Mouse (Mus musculus) lung, adult 2 months (tissue): Measurements from ENCODE around the gene Mettl23. TPM values are rescaled to one million over a fixed set of nuclear protein-coding genes. Genes with fewer than 3 reads are reported as not detected.
A peak's percentile ranks its signal among the peaks of the same experiment; 100 is the strongest.

Experiments used
- DNase-seq: peaks from one replicate; pipeline ENCODE4 v3.0.0; 2022
- H3K4me1 ChIP-seq: fragments of 200-500 bp; 2 replicates; pipeline ENCODE4 v1.6.1; 2011; ENCODE audit warnings: low read length; ENCODE audit not compliant: control insufficient read depth, insufficient read depth
- H3K4me3 ChIP-seq: fragments of 200-500 bp; replicated peaks from 2 replicates; pipeline ENCODE3; 2011; ENCODE audit warnings: low read depth, mild to moderate bottlenecking, control low read depth, low read length; ENCODE audit errors: extremely low read depth
- CTCF ChIP-seq: fragments of 200-500 bp; IDR thresholded peaks from 2 replicates; pipeline ENCODE4 v1.5.1; 2011; ENCODE audit warnings: mild to moderate bottlenecking, low read length, control low read depth; ENCODE audit not compliant: insufficient read depth
- POLR2A ChIP-seq: fragments of 200-500 bp; IDR thresholded peaks from 2 replicates; pipeline ENCODE4 v1.6.1; 2011; ENCODE audit warnings: low read depth, mild to moderate bottlenecking, control low read depth, low read length, borderline replicate concordance; ENCODE audit errors: extremely low read depth
- WGBS: fragments of 180-500 bp; shearing (Covaris S2); methylation state at CpG from one replicate; pipeline ENCODE4 v1.1.7; 2018; 5-methylcytosine and 5-hydroxymethylcytosine counted together
- polyA plus RNA-seq: library from polyadenylated mRNA; depleted of rRNA; stranded (reverse); fragments of >200 nt; gene quantifications from 2 replicates; pipeline ENCODE4 v1.2.3, GENCODE M21; 2012

Mettl23 gene
- polyA plus RNA-seq, 1 experiment = 26.2 TPM

DNA sequence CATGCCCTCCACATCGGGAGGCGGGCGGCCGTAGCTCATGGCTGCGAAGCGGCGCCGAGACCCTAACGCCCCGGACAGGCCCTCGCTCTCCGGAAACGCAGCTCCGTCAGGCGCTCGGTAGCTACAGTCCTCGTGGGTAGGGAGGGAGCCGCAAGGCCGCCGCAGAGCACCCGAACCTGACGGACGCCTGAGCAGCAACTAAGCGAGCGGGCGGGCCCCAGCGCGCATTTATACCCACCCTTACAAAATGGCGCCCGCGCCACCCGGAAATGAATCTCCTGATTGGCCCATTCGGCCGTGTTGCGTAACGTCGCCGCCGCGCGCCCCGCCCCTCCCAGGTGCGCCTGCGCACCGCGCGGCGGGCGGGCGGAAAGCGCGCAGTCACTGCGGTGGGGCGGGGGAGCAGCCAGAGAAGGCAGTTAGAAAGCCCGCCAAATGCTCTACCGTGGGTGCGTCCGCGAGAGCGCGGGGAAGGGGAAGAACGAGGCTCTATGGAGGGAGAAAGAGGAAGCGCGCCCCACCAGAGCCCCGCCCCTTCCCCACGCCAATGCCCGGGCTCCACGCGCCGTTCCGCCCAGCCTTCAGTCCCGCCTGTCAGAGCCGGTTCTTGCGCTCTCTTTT lies 9.9 kb downstream of the Mettl23 start, which contains the start of gene Srsf2:
Gene Srsf2 (minus strand): TSS at position 204 of the 621 bp plus-strand sequence.
- DNase-seq = peak; percentile 97
- TF ChIP-seq CTCF (no peak), POLR2A (peak; percentile 99)
- Histone ChIP-seq H3K4me3 (peak within 1 kb of the TSS; percentile 86), H3K4me1 (peaks cover 7% of the 10 kb centered on the region)
- under 1% methylated on average over 73 of the region's 74 CpGs for WGBS

DNA sequence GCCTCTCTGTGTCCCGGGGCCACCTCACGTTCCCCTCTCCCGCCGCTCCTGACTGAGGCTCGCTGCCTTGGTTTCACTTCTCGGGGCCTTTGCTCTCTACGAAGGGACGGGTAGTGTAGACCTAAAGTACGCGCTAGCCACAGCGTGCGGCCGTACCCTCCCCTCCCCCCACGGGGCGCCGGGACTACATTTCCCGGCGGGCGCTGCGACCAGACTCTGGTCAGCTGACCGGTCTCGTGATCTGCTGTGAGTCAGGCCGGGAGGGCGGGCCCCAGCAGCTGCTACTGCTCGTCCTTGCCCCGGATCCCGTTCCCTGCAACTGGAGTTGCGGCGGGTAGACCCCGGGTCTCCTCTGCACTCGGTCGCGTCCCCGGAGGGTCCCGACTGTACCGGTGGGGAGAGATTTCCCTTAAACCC lies 10.4 kb downstream of the Mettl23 start:
- under 1% methylated on average over 36 of the region's 36 CpGs for WGBS
- peaks cover 7% of the 10 kb centered on the region for H3K4me1 ChIP-seq

DNA sequence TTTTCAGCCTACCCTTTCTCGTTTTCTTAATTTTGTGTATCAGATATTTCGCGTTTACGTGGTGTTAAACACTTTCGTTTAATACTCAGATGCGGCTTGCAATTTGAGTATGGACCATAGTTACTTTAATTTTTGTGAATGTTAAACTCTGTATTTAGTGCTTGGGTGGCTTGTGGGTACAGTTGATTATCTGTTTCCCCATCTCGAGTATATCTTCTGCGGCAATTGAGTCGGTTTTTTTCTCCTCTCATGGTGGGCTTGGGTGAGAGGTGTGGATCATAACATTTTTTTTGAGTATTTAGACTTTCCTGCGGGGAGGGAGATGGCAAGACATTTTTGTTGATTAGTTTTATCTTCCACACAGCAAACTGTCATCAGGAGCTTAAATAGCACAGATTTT lies 11.2 kb downstream of the Mettl23 start:
- Histone ChIP-seq H3K4me3 (peak overlapping the region; percentile 86), H3K4me1 (peaks cover 7% of the 10 kb centered on the region)
- no peak for TF ChIP-seq POLR2A
- 13% methylated on average over 10 of the region's 10 CpGs for WGBS
- no peak for DNase-seq

More for the DNA sequence above, 10.4 kb downstream of the Mettl23 start:
- TF ChIP-seq CTCF = no peak
- peak; percentile 90 for TF ChIP-seq POLR2A
- peak; percentile 99 for DNase-seq
- H3K4me3 ChIP-seq = peak overlapping the region; percentile 86

DNA sequence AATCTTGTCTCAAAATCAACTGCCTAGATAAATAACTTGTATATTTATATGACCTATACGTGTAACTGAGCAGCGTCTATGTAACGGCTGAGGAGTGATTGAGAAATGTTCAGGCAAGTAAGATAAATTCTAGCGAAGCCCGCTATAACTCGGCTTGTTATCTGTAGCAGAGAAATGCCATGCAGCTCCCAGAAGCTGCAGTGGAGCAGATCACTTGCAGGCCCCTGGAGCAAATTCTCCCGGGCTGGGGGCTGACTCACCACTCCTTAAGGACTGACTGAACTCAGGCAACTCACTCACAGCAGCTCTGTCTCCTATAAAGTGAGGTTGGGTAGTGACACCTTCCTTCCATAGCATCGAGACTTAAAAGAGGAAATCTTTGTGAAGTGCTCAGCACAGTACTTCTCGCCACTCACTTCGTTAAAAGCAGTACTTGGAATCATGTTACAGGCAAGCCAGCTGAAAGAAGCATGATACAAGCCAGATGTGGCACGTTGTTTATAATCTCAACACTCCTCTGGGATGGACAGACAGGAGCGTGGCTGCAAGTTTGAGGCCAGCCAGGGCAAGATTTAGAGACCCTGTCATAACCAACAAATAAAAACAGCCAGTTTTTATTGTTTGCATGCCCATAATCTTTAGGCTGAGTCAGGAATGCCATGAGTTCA lies 14.2 kb downstream of the Mettl23 start:
- no peak for TF ChIP-seq POLR2A
- TF ChIP-seq CTCF = no peak
- Histone ChIP-seq H3K4me3 (no peak overlapping the region), H3K4me1 (peaks cover 7% of the 10 kb centered on the region; the same call in 1 of the 2 replicates)
- 65% methylated on average over 12 of the region's 12 CpGs for WGBS
- DNase-seq = no peak

DNA sequence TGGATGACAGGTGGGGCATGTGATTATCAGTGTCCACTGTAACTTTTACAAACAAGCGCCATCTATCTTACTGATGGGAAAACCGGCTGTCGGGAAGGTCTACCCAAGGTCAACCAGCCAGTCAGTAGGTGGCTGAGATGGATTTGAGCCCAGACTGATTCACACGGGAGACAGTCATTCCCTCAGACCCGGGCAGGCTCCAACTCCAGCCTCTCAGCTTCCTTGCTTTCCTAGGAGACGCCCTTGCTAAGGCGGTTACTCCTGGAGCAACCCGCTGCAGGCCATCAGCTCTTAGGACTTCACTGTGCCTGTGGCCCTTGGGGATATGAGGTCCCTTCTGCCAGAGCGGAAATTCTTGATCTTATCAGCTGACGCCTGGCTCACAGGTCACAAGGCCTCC lies 21.4 kb downstream of the Mettl23 start:
- TF ChIP-seq CTCF (no peak), POLR2A (no peak)
- no peak for DNase-seq
- 52% methylated on average over 10 of the region's 10 CpGs for WGBS
- Histone ChIP-seq H3K4me1 (no peaks in the 10 kb centered on the region), H3K4me3 (no peak overlapping the region)

DNA sequence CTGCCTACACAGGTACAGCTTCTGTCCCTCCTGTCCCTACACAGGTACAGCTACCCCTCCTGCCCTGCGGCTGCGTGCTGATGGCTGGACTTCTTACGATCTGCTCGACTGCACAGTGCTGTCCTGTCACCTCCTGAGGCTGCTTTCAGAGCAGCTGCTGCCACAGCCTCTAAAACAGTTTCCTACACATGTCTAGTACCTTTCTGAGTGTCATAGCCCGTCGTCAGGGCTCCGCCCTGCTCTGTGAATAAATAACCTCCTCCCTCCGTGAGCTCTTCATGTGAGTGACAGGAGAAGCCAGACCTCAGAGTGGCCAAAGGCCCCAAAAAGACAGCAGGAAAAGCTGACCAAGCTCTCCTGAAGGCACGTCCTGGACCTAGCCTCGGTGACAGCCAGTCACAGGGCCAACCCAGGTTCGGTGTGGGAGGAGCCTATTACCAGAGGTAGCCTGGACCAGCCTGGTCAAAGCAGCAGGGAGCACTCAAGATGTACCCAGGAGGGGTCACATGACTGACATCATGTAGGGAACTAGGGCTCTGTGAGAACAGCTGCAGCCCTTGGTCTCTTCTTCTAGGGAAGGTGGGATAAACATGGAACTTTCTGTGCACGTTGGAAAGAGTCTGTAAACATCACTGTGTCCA lies 23.0 kb downstream of the Mettl23 start:
- WGBS = 70% methylated on average over 12 of the region's 12 CpGs
- no peak for DNase-seq

DNA sequence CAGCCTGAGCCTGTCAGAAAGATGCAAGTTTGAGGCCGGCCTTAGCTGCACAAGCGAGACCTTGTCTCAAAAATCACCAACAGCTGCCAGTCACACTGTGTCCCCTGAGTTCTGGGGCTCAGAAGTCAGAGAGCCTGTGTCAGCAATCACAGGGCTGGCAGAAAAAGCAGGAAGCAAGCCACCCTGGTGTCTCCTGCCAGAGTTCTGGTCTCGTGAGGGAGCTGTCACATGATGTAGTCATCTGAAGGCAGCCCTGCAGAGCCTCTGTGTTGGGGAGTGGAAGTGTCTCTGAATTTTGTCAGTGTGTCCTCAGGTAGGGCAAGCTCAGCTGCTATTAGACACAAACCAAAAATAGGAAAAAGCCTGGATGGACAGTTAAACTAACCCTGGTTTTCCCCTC lies 25.1 kb downstream of the Mettl23 start:
- 63% methylated on average over 3 of the region's 3 CpGs for WGBS
- TF ChIP-seq POLR2A = no peak
- TF ChIP-seq CTCF = no peak
- Histone ChIP-seq H3K4me1 (no peaks in the 10 kb centered on the region), H3K4me3 (no peak overlapping the region)
- DNase-seq = no peak

More for the DNA sequence above, 23.0 kb downstream of the Mettl23 start:
- no peak overlapping the region for H3K4me3 ChIP-seq
- TF ChIP-seq POLR2A (no peak), CTCF (no peak)
- H3K4me1 ChIP-seq = no peaks in the 10 kb centered on the region

DNA sequence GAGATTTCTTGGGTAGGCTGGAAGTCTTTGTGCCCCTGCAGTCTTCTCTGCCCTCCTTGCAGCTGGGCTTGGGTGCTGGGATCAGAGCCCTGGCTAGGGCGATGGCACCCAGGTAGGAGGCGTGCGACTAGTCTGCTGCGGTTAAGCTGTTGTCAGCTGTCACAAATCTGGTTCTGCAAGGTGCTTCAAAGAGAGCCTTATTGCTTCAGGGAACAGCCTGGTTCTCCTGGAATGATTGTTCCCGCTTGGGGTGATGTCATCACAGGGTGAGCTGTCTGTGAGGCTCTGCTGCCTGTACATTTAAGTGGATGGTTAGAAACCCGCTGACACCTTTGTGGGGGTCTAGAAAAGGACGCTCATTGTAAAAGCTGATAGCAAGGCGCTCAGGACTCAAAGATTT lies 26.1 kb downstream of the Mettl23 start:
- no peak overlapping the region for H3K4me3 ChIP-seq
- no peak for TF ChIP-seq CTCF
- TF ChIP-seq POLR2A = no peak
- WGBS = 67% methylated on average over 8 of the region's 8 CpGs
- DNase-seq = no peak
- H3K4me1 ChIP-seq = no peaks in the 10 kb centered on the region

DNA sequence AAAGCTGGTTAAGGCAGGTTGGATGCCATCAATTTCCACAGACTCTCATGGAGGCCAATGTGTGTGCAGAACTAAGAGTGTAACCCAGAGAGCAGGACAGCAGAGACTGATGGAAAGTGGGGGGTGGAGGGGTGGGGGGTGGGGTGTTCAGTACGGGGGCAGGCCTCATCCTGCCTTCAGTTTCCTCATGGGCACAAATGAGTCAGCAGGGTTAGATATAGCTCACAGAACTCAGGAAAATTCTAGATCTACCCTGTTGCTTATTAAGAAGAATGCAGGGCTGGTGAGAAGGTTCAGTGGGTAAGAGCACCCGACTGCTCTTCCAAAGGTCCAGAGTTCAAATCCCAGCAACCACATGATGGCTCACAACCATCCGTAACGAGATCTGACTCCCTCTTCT lies 26.6 kb downstream of the Mettl23 start:
- no peaks in the 10 kb centered on the region for H3K4me1 ChIP-seq
- 70% methylated on average over 4 of the region's 4 CpGs for WGBS
- no peak for DNase-seq
- H3K4me3 ChIP-seq = no peak overlapping the region
- TF ChIP-seq POLR2A (no peak), CTCF (no peak)

DNA sequence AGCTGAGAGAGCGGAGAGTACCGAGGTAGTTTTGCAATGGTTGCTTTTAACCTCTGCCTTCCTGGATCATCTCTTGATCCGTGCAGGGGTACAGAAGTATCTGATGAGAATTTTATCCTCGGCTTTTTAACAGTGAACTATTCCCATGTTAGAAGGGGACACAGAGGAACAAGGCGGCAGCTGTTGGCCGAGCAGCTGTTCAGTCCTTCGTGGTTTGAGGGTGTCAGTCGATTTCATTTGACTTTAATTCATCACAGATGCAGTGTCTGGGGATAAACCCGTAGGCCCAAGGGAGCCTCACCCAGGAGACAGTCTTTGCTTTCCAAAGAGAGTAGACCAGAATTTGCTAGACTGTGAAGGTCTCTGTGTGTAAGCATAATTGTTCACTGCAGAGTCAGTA lies 28.5 kb downstream of the Mettl23 start:
- DNase-seq = no peak
- Histone ChIP-seq H3K4me1 (no peaks in the 10 kb centered on the region), H3K4me3 (no peak overlapping the region)
- WGBS = 87% methylated on average over 9 of the region's 9 CpGs
- TF ChIP-seq POLR2A (no peak), CTCF (no peak)
